Comparison of ENCODE assay signal across 8 mouse cellular contexts in the genomic region with DNA sequence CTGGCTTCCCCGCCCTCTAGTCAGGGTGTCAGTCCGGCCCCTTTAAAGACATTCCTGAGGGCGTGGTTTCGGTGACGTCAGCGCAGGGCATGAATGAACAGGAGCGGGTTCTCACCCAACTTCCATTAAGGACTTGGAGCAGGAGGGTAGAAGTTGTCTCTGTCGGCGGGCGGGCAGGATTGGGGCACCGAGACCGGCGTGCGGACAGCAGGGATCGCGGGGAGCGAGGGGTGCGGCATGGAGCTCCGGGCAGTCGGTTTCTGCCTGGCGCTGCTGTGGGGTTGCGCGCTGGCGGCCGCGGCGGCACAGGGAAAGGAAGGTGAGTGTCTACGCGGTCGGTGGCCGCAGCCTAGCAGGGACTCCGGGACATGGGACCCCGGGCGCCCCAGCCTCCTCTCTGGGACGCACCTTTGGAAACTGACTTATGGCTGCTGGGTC. TPM values are rescaled to one million over a fixed set of nuclear protein-coding genes. Genes with fewer than 3 reads are reported as not detected.
DNase-seq lines count a peak whose midpoint lies in the region; ATAC-seq and TF ChIP-seq lines count a peak whose summit lies in the region.

A gene (plus strand): TSS at position 125 of the 438 bp plus-strand sequence.

- H3K27ac ChIP-seq in CH12.LX (ENCODE audit: insufficient read depth, low read depth) = no peak within 1 kb of the TSS
- H3K27ac ChIP-seq in brown adipose tissue, adult 24 weeks (replicated peaks; ENCODE audit: low read depth, low read length) = peak within 1 kb of the TSS; percentile 82
- no peak within 1 kb of the TSS for H3K27ac ChIP-seq in forebrain, embryonic 14.5 days (ENCODE audit: low read depth, low read length)
- H3K27ac ChIP-seq in liver, embryonic 16.5 days (ENCODE audit: low read length) = no peak within 1 kb of the TSS
- no peak within 1 kb of the TSS for H3K27ac ChIP-seq in olfactory bulb, adult 2 months (ENCODE audit: insufficient read depth, low read depth, low read length)

- no peak for TF ChIP-seq CTCF in CH12.LX (conservative IDR thresholded peaks at IDR 0.05 in 1 of 2, IDR thresholded peaks at IDR 0.05 in 1 of 2; ENCODE audit: low read depth in 2 of 2, low read length in 2 of 2)
- TF ChIP-seq CTCF in olfactory bulb, adult 2 months (IDR thresholded peaks at IDR 0.05; ENCODE audit: insufficient read depth, low read depth, low read length) = no peak

- H3K4me1 ChIP-seq in CH12.LX (ENCODE audit: control insufficient read depth in 1 of 2, insufficient read depth in 2 of 2) = peaks cover 24 to 54% of the 10 kb centered on the region in 2 experiments
- peaks cover 12% of the 10 kb centered on the region for H3K4me1 ChIP-seq in brown adipose tissue, adult 24 weeks (ENCODE audit: control insufficient read depth, insufficient read depth, insufficient read length, low read length)
- H3K4me1 ChIP-seq in forebrain, embryonic 14.5 days (ENCODE audit: control insufficient read depth, insufficient read depth, low read length) = peaks cover 6% of the 10 kb centered on the region
- H3K4me1 ChIP-seq in liver, embryonic 16.5 days (ENCODE audit: control insufficient read depth, low read depth, low read length) = no peaks in the 10 kb centered on the region; the same call in 1 of the 2 replicates
- H3K4me1 ChIP-seq in olfactory bulb, adult 2 months (ENCODE audit: control insufficient read depth, insufficient read depth, low read length) = peaks cover 16% of the 10 kb centered on the region

- H3K9ac ChIP-seq in CH12.LX (ENCODE audit: insufficient read depth, low read depth) = no peak within 1 kb of the TSS
- H3K9ac ChIP-seq in forebrain, embryonic 14.5 days (ENCODE audit: low read length) = peak within 1 kb of the TSS; percentile 58
- peak within 1 kb of the TSS; percentile 36 for H3K9ac ChIP-seq in liver, embryonic 16.5 days (ENCODE audit: low read depth, low read length)

- no peak for TF ChIP-seq EP300 in CH12.LX (IDR thresholded peaks at IDR 0.05; ENCODE audit: low read length)

- H3K36me3 ChIP-seq in CH12.LX (replicated peaks in 1 of 2; ENCODE audit: control insufficient read depth in 1 of 2, insufficient read depth in 1 of 2, low read length in 1 of 2) = no peaks in the 10 kb centered on the region
- H3K36me3 ChIP-seq in forebrain, embryonic 14.5 days (ENCODE audit: control insufficient read depth, insufficient read depth, low read length) = no peaks in the 10 kb centered on the region
- no peaks in the 10 kb centered on the region for H3K36me3 ChIP-seq in liver, embryonic 16.5 days (ENCODE audit: control insufficient read depth, insufficient read depth)

- no peak for TF ChIP-seq RAD21 in CH12.LX (IDR thresholded peaks at IDR 0.05; ENCODE audit: low read depth, low read length)

- TF ChIP-seq POLR2A in CH12.LX (IDR thresholded peaks at IDR 0.05; ENCODE audit: low read depth, low read length) = no peak
- no peak; the same call in 1 of the 2 replicates for TF ChIP-seq POLR2A in olfactory bulb, adult 2 months (IDR thresholded peaks at IDR 0.05; ENCODE audit: insufficient read depth, low read depth, low read length)

- dilution Hi-C loops in CH12.LX (cut with MboI; ENCODE audit: extremely low pct_ligation_motif_present, extremely low pct_unique_long_range_greater_than_20kb, low sequenced_read_pairs) = no loop called here

- peaks cover 65% of the 10 kb centered on the region for H3K27me3 ChIP-seq in CH12.LX (replicated peaks)
- H3K27me3 ChIP-seq in forebrain, embryonic 14.5 days (replicated peaks; ENCODE audit: control insufficient read depth, insufficient read depth, low read length) = peaks cover 24% of the 10 kb centered on the region; the same call in 1 of the 2 replicates
- H3K27me3 ChIP-seq in liver, embryonic 16.5 days (ENCODE audit: control insufficient read depth, insufficient read depth, low read depth, low read length) = peaks cover 51% of the 10 kb centered on the region

- WGBS in forebrain, embryonic 14.5 days = 0% methylated on average over 35 of the region's 35 CpGs
- under 1% methylated on average over 35 of the region's 35 CpGs for WGBS in liver, embryonic 16.5 days (ENCODE audit: insufficient replicate concordance)
- WGBS in olfactory bulb, adult 2 months = under 1% methylated on average over 35 of the region's 35 CpGs

- peak within 1 kb of the TSS in 2 of 3 experiments; percentile 20 to 38 for H3K4me3 ChIP-seq in CH12.LX (replicated peaks in 1 of 3; ENCODE audit: low read depth in 2 of 3, low read length in 2 of 3, poor library complexity in 1 of 3)
- H3K4me3 ChIP-seq in brown adipose tissue, adult 24 weeks (ENCODE audit: insufficient read depth, low read depth, low read length) = peak within 1 kb of the TSS; percentile 97
- H3K4me3 ChIP-seq in forebrain, embryonic 14.5 days (ENCODE audit: low read depth, low read length) = peak within 1 kb of the TSS; percentile 55
- peak within 1 kb of the TSS; percentile 57 for H3K4me3 ChIP-seq in liver, embryonic 16.5 days (ENCODE audit: low read depth, low read length)
- H3K4me3 ChIP-seq in olfactory bulb, adult 2 months (ENCODE audit: insufficient read depth, low read depth, low read length) = peak within 1 kb of the TSS; percentile 54

- peaks cover 8% of the 10 kb centered on the region for H3K9me3 ChIP-seq in CH12.LX (replicated peaks; ENCODE audit: low read length)
- no peaks in the 10 kb centered on the region for H3K9me3 ChIP-seq in forebrain, embryonic 14.5 days (replicated peaks; ENCODE audit: control insufficient read depth, low read length)
- H3K9me3 ChIP-seq in liver, embryonic 16.5 days (replicated peaks; ENCODE audit: control insufficient read depth, low read length) = no peaks in the 10 kb centered on the region

- H3K4me2 ChIP-seq in CH12.LX (ENCODE audit: insufficient read depth, low read depth, poor library complexity, severe bottlenecking) = no peak within 1 kb of the TSS
- peak within 1 kb of the TSS; percentile 98 for H3K4me2 ChIP-seq in forebrain, embryonic 14.5 days (ENCODE audit: low read length)
- H3K4me2 ChIP-seq in liver, embryonic 16.5 days (ENCODE audit: low read depth, low read length) = peak within 1 kb of the TSS; percentile 62

- DNase-seq in CH12.LX (ENCODE audit: extremely low read depth) = no peak
- DNase-seq in forebrain, embryonic 14.5 days (ENCODE audit: low spot score) = peak; percentile 85
- peak; percentile 87 to 91 for DNase-seq in heart, postnatal 14 days
- peak; percentile 69 for DNase-seq in layer of hippocampus, adult 11-12 months (ENCODE audit: low spot score)
- peak; percentile 82 for DNase-seq in urinary bladder, postnatal 10 days (ENCODE audit: low spot score)

- peak; percentile 79 for ATAC-seq in forebrain, embryonic 14.5 days
- peak; percentile 67 for ATAC-seq in liver, embryonic 16.5 days (ENCODE audit: low read depth)

- in situ Hi-C loops in CH12.LX (cut with MboI; ENCODE audit: low pct_ligation_motif_present, low pct_unique_long_range_greater_than_20kb, low sequenced_read_pairs) = no loop called here

- intact Hi-C loops in heart, postnatal 14 days (cut with DNase I) = loop anchor here (1.0 kb wide), 1 partner anchor 23 kb away; no protein-coding TSS in a partner anchor

- H3K79me2 ChIP-seq in CH12.LX (replicated peaks; ENCODE audit: control insufficient read depth, extremely low read depth, insufficient read depth, poor library complexity, severe bottlenecking) = no peaks in the 10 kb centered on the region

TF ChIP-seq in CH12.LX, 34 proteins besides CTCF, POLR2A, EP300 and RAD21:
- no peak for TF ChIP-seq SMC3 (IDR thresholded peaks at IDR 0.05; ENCODE audit: low read depth, low read length)
- no peak for TF ChIP-seq IRF4 (IDR thresholded peaks at IDR 0.05; ENCODE audit: low read depth, low read length)
- no peak for TF ChIP-seq RCOR1 (conservative IDR thresholded peaks at IDR 0.05; ENCODE audit: low read depth, low read length)
TF ChIP-seq in CH12.LX: peak in this region for 0.

RNA-seq across cellular contexts. Expression of the gene that starts here (rescaled TPM):
- total RNA-seq in CH12.LX (2012; rRNA removed) (0.67 and 0.81 TPM in 2 replicates), CH12.LX (2014; rRNA removed) (0.55 and 0.58 TPM in 2 replicates)
- 0.67 and 0.70 TPM in 2 replicates for polyA plus RNA-seq in CH12.LX (2012; ENCODE audit: insufficient read length, low read depth)
- 1.6 and 1.7 TPM in 2 replicates for polyA plus RNA-seq in brown adipose tissue, adult 24 weeks (2012; ENCODE audit: insufficient read depth, insufficient read length, missing spikeins)
- polyA plus RNA-seq in forebrain, embryonic 14.5 days (2014; fragmentation: Nextera tagmentation; extraction: Ambion mirVana) = 0.58 and 0.64 TPM in 2 replicates
- total RNA-seq in heart, postnatal 14 days (2021) = 1 to 10 TPM; 8.0 to 8.9 TPM
- polyA plus RNA-seq in liver, embryonic 16.5 days (2015; fragmentation: Nextera tagmentation; extraction: Ambion mirVana) = 0.53 and 0.93 TPM in 2 replicates
- polyA plus RNA-seq in olfactory bulb, adult 2 months (2012; ENCODE audit: insufficient read depth, insufficient read length, low replicate concordance, missing spikeins) = not detected in 2 replicates

Comparison
In these comparisons a context has a peak if more than half of its experiments do, and no peak if none do; other contexts are left out.
1. RNA of the gene that starts here (total RNA-seq): 8.0 to 8.9 TPM in heart, postnatal 14 days; 0.55 to 0.81 TPM in CH12.LX; every median in the first group is over 4 times any median in the second.
2. Peak in DNase-seq, ATAC-seq, H3K4me3 ChIP-seq, H3K9ac ChIP-seq and H3K4me2 ChIP-seq in forebrain, embryonic 14.5 days; RNA of the gene not detected or under 1 TPM.
3. Peak in ATAC-seq, H3K4me3 ChIP-seq, H3K9ac ChIP-seq and H3K4me2 ChIP-seq in liver, embryonic 16.5 days; RNA of the gene not detected or under 1 TPM.
4. H3K4me3 ChIP-seq: peak in every context shown above with its lines; median percentile 97 in brown adipose tissue, adult 24 weeks; 57 in liver, embryonic 16.5 days; 55 in forebrain, embryonic 14.5 days; 54 in olfactory bulb, adult 2 months; 29 in CH12.LX.